Mouse (Mus musculus): ENCODE results near the gene Ap3m1. TPM values are rescaled to one million over a fixed set of nuclear protein-coding genes. Genes with fewer than 3 reads are reported as not detected.

Ap3m1 gene
- polyA plus RNA-seq, 1 experiment: not detected

DNA sequence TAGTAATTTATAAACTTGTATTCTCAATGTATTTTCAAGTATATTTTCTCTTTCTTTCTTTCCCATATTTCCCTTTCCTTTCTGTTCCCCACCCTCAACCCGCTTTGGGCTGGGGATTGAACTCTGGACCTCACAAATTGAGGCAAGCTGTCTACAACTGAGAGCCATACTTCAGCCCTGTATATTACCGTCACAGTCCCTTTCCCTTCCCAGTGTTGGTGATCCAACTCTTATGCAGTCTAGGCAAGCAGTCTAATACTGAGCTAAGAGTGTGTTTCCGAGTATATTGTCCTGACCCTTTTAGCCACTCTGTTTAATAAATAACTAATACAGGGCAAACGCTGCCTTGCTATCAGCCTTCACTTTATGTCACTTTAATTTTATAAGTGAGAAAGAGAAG, 52.7 kb downstream of the Ap3m1 start:
- 90% methylated on average over 4 of the region's 4 CpGs for WGBS
- Histone ChIP-seq H3K4me3 (ENCODE audit: insufficient read depth, low read depth, low read length) (no peak overlapping the region), H3K27ac (ENCODE audit: insufficient read depth, low read depth, low read length) (no peak overlapping the region), H3K4me1 (ENCODE audit: control insufficient read depth, insufficient read depth, low read length) (peaks cover 2% of the 10 kb centered on the region; the same call in 1 of the 2 replicates)
- TF ChIP-seq CTCF (IDR thresholded peaks at IDR 0.05; ENCODE audit: insufficient read depth, low read depth, low read length) (no peak), POLR2A (IDR thresholded peaks at IDR 0.05; ENCODE audit: insufficient read depth, low read depth, low read length) (no peak)

- 33% methylated on average over 3 of the region's 3 CpGs for WGBS
- no peak for TF ChIP-seq CTCF (IDR thresholded peaks at IDR 0.05; ENCODE audit: insufficient read depth, low read depth, low read length)
- no peak for TF ChIP-seq POLR2A (IDR thresholded peaks at IDR 0.05; ENCODE audit: insufficient read depth, low read depth, low read length)
- Histone ChIP-seq H3K4me3 (ENCODE audit: insufficient read depth, low read depth, low read length) (no peak overlapping the region), H3K4me1 (ENCODE audit: control insufficient read depth, insufficient read depth, low read length) (peaks cover 2% of the 10 kb centered on the region; the same call in 1 of the 2 replicates), H3K27ac (ENCODE audit: insufficient read depth, low read depth, low read length) (no peak overlapping the region)
Measured at GRCm38 (mm10) chr14:20997548-20997947, 54.8 kb downstream of the Ap3m1 start.

GRCm38 (mm10) chr14:20996361-20996760, 55.9 kb downstream of the Ap3m1 start:
- WGBS: 81% methylated on average over 5 of the region's 5 CpGs
- H3K27ac ChIP-seq (ENCODE audit: insufficient read depth, low read depth, low read length): no peak overlapping the region
- H3K4me1 ChIP-seq (ENCODE audit: control insufficient read depth, insufficient read depth, low read length): peaks cover 2% of the 10 kb centered on the region; the same call in 1 of the 2 replicates
- TF ChIP-seq POLR2A (IDR thresholded peaks at IDR 0.05; ENCODE audit: insufficient read depth, low read depth, low read length) (no peak), CTCF (IDR thresholded peaks at IDR 0.05; ENCODE audit: insufficient read depth, low read depth, low read length) (no peak)
- H3K4me3 ChIP-seq (ENCODE audit: insufficient read depth, low read depth, low read length): no peak overlapping the region

- TF ChIP-seq CTCF (IDR thresholded peaks at IDR 0.05; ENCODE audit: insufficient read depth, low read depth, low read length): no peak
- no peak for TF ChIP-seq POLR2A (IDR thresholded peaks at IDR 0.05; ENCODE audit: insufficient read depth, low read depth, low read length)
- H3K4me3 ChIP-seq (ENCODE audit: insufficient read depth, low read depth, low read length): no peak overlapping the region
- WGBS: 99% methylated on average over 2 of the region's 2 CpGs
Measured at GRCm38 (mm10) chr14:20995497-20995896, 56.8 kb downstream of the Ap3m1 start.

DNA sequence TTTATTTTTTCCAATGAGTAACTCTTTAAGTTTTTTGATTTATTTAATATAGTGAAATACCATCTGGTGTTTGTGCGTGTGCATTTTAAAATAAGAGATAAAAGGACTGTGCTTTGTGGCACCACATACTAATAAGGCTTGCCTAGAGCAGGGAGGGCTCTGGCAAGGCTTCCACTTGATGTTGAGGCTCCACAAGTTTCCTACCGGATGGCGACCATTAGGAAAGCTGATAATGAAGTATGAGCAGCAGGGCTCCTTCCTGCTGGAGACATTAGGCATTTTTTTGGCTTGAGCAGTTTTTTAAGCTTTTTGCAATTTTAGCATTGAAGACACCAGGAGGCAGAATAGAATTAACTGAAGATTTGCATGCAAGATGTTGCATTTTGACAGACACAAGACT, 57.8 kb downstream of the Ap3m1 start:
- Histone ChIP-seq H3K4me3 (ENCODE audit: insufficient read depth, low read depth, low read length) (no peak overlapping the region), H3K4me1 (ENCODE audit: control insufficient read depth, insufficient read depth, low read length) (peaks cover 2% of the 10 kb centered on the region; the same call in 1 of the 2 replicates), H3K27ac (ENCODE audit: insufficient read depth, low read depth, low read length) (no peak overlapping the region)
- no peak for TF ChIP-seq CTCF (IDR thresholded peaks at IDR 0.05; ENCODE audit: insufficient read depth, low read depth, low read length)
- no peak for TF ChIP-seq POLR2A (IDR thresholded peaks at IDR 0.05; ENCODE audit: insufficient read depth, low read depth, low read length)
- WGBS: 67% methylated on average over 3 of the region's 3 CpGs

More at GRCm38 (mm10) chr14:20995497-20995896, 56.8 kb downstream of the Ap3m1 start:
- peaks cover 2% of the 10 kb centered on the region; the same call in 1 of the 2 replicates for H3K4me1 ChIP-seq (ENCODE audit: control insufficient read depth, insufficient read depth, low read length)
- no peak overlapping the region for H3K27ac ChIP-seq (ENCODE audit: insufficient read depth, low read depth, low read length)

DNA sequence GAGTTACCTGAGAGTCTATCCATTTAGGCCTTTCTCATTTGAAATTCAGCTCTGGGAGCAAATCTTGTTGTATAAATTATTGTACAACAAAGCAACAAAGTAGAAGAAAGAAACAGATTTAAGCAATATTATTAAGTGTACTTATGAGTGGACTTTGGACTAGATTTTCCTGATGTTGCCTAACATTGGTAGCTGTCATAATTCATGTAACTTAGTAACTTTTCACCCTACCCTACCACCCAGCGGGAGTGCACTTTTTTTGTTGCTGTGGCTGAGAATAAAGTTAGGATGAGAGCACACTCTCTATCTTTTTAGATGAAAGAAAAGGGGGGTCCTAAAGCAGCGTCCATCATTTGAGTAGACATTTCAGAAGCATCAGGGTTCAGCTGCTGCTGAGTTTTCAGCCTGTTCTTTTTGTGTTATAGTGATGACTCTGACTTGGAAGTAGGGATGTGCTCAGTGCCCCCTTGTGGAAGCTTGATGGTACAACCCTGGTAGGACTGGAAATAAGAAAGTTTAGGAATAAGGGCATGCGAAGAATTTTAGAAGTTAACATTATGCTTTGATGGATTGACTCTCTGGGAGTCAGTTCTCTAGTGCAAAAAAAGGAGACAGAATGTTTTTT, 59.1 kb downstream of the Ap3m1 start:
- no peak overlapping the region for H3K4me3 ChIP-seq (ENCODE audit: insufficient read depth, low read depth, low read length)
- 44% methylated on average over 3 of the region's 3 CpGs for WGBS
- H3K27ac ChIP-seq (ENCODE audit: insufficient read depth, low read depth, low read length): no peak overlapping the region
- TF ChIP-seq CTCF (IDR thresholded peaks at IDR 0.05; ENCODE audit: insufficient read depth, low read depth, low read length): no peak
- TF ChIP-seq POLR2A (IDR thresholded peaks at IDR 0.05; ENCODE audit: insufficient read depth, low read depth, low read length): no peak
- peaks cover 2% of the 10 kb centered on the region; the same call in 1 of the 2 replicates for H3K4me1 ChIP-seq (ENCODE audit: control insufficient read depth, insufficient read depth, low read length)

DNA sequence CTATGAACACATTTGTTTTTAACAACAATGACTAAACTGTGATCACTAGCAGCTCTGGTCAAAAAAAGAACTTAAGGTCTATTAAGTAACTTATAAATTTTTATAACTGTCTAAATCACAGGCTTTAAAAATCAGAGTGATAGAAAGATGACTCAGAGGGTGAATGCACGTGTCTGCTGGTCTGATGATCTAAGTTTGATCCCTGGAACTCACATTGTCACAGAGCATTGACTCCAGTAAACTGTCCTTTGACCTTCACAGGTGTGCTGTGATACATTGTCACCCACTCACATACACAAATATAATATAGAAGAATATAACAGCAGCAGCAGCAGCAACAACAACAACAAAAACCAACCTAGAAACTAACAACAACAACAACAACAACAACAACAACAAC, 60.8 kb downstream of the Ap3m1 start:
- TF ChIP-seq CTCF (IDR thresholded peaks at IDR 0.05; ENCODE audit: insufficient read depth, low read depth, low read length) (no peak), POLR2A (IDR thresholded peaks at IDR 0.05; ENCODE audit: insufficient read depth, low read depth, low read length) (no peak)
- Histone ChIP-seq H3K4me3 (ENCODE audit: insufficient read depth, low read depth, low read length) (no peak overlapping the region), H3K27ac (ENCODE audit: insufficient read depth, low read depth, low read length) (no peak overlapping the region)

DNA sequence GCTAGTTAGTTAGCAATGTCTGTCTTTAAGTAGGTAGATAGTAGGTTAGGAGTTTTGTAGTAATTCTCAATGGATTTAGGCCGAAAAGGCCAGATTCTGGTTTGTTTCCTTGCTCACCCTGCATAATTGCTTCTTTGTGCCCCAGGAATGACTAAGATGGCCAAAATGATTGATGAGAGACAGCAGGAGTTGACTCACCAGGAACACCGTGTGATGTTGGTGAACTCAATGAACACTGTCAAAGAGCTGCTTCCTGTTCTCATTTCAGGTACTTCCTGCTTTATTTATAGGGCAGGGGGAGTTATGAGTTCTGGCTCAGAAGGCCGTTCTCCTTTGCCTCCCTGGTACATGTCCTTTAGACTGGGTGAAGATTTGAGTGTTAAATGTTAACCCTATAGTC, 66.8 kb downstream of the Ap3m1 start:
- Histone ChIP-seq H3K4me3 (ENCODE audit: insufficient read depth, low read depth, low read length) (no peak overlapping the region), H3K27ac (ENCODE audit: insufficient read depth, low read depth, low read length) (no peak overlapping the region), H3K4me1 (ENCODE audit: control insufficient read depth, insufficient read depth, low read length) (no peaks in the 10 kb centered on the region)
- WGBS: 67% methylated on average over 3 of the region's 3 CpGs
- TF ChIP-seq CTCF (IDR thresholded peaks at IDR 0.05; ENCODE audit: insufficient read depth, low read depth, low read length) (no peak), POLR2A (IDR thresholded peaks at IDR 0.05; ENCODE audit: insufficient read depth, low read depth, low read length) (no peak)

More for the DNA sequence above, 60.8 kb downstream of the Ap3m1 start:
- 98% methylated on average over 1 of the region's 1 CpGs for WGBS
- no peaks in the 10 kb centered on the region for H3K4me1 ChIP-seq (ENCODE audit: control insufficient read depth, insufficient read depth, low read length)

- 46% methylated on average over 2 of the region's 2 CpGs for WGBS
- TF ChIP-seq CTCF (IDR thresholded peaks at IDR 0.05; ENCODE audit: insufficient read depth, low read depth, low read length) (no peak), POLR2A (IDR thresholded peaks at IDR 0.05; ENCODE audit: insufficient read depth, low read depth, low read length) (no peak)
Measured at GRCm38 (mm10) chr14:20983832-20984231, 68.5 kb downstream of the Ap3m1 start.

More at GRCm38 (mm10) chr14:20983832-20984231, 68.5 kb downstream of the Ap3m1 start:
- Histone ChIP-seq H3K4me3 (ENCODE audit: insufficient read depth, low read depth, low read length) (no peak overlapping the region), H3K27ac (ENCODE audit: insufficient read depth, low read depth, low read length) (no peak overlapping the region), H3K4me1 (ENCODE audit: control insufficient read depth, insufficient read depth, low read length) (no peaks in the 10 kb centered on the region)

Other genes starting within 250 kb of the Ap3m1 start
- gene Plau, start 215.8 kb downstream of the Ap3m1 start, polyA plus RNA-seq (2012; ENCODE audit: insufficient read depth, insufficient read length, low replicate concordance, missing spikeins): not detected in 2 replicates
- not detected in 2 replicates for gene Vcl, start 123.1 kb downstream of the Ap3m1 start, polyA plus RNA-seq (2012; ENCODE audit: insufficient read depth, insufficient read length, low replicate concordance, missing spikeins)
- not detected in 2 replicates for gene Adk, start 66 bp upstream of the Ap3m1 start, polyA plus RNA-seq (2012; ENCODE audit: insufficient read depth, insufficient read length, low replicate concordance, missing spikeins)

Data from olfactory bulb, adult 2 months (tissue).